Mouse (Mus musculus): ENCODE results near the gene Col4a3bp. TPM values are rescaled to one million over a fixed set of nuclear protein-coding genes. Genes with fewer than 3 reads are reported as not detected.

The Col4a3bp gene
- polyA plus RNA-seq, 1 experiment from 2014 or later: 6.5 TPM

- H3K27me3 ChIP-seq (ENCODE audit: insufficient read depth, low read length): no peaks in the 10 kb centered on the region
These were observed 51.7 kb downstream of the Col4a3bp start for GRCm38 (mm10) chr13:96594070-96594469.

GRCm38 (mm10) chr13:96599182-96599581, 56.8 kb downstream of the Col4a3bp start:
- Histone ChIP-seq H3K4me2 (ENCODE audit: low read length) (no peak overlapping the region), H3K36me3 (ENCODE audit: insufficient read depth, low read length) (peaks cover 11% of the 10 kb centered on the region; the same call in 1 of the 2 replicates), H3K9me3 (replicated peaks; ENCODE audit: low read length) (no peaks in the 10 kb centered on the region), H3K4me1 (replicated peaks; ENCODE audit: insufficient read depth, low read length) (no peaks in the 10 kb centered on the region), H3K27me3 (ENCODE audit: insufficient read depth, low read length) (no peaks in the 10 kb centered on the region), H3K4me3 (replicated peaks; ENCODE audit: low read depth, low read length) (no peak overlapping the region), H3K27ac (no peak overlapping the region), H3K9ac (ENCODE audit: low read depth, low read length) (no peak overlapping the region)
- WGBS: 90% methylated on average over 9 of the region's 9 CpGs
- ATAC-seq (replicated peaks; ENCODE audit: low FRiP score, low read depth) (no peak), DNase-seq (ENCODE audit: low spot score) (no peak)
- no peak for TF ChIP-seq CTCF (IDR thresholded peaks at IDR 0.05; ENCODE audit: low read depth)

More at GRCm38 (mm10) chr13:96594070-96594469, 51.7 kb downstream of the Col4a3bp start:
- no peak for TF ChIP-seq CTCF (IDR thresholded peaks at IDR 0.05; ENCODE audit: low read depth)
- no peaks in the 10 kb centered on the region for H3K36me3 ChIP-seq (ENCODE audit: insufficient read depth, low read length)
- H3K27ac ChIP-seq: no peak overlapping the region
- H3K4me2 ChIP-seq (ENCODE audit: low read length): no peak overlapping the region
- peak; percentile 13 for DNase-seq (ENCODE audit: low spot score)
- no peak for ATAC-seq (replicated peaks; ENCODE audit: low FRiP score, low read depth)
- 87% methylated on average over 4 of the region's 4 CpGs for WGBS
- no peaks in the 10 kb centered on the region for H3K9me3 ChIP-seq (replicated peaks; ENCODE audit: low read length)
- H3K4me3 ChIP-seq (replicated peaks; ENCODE audit: low read depth, low read length): no peak overlapping the region
- no peaks in the 10 kb centered on the region for H3K4me1 ChIP-seq (replicated peaks; ENCODE audit: insufficient read depth, low read length)
- no peak overlapping the region for H3K9ac ChIP-seq (ENCODE audit: low read depth, low read length)

DNA sequence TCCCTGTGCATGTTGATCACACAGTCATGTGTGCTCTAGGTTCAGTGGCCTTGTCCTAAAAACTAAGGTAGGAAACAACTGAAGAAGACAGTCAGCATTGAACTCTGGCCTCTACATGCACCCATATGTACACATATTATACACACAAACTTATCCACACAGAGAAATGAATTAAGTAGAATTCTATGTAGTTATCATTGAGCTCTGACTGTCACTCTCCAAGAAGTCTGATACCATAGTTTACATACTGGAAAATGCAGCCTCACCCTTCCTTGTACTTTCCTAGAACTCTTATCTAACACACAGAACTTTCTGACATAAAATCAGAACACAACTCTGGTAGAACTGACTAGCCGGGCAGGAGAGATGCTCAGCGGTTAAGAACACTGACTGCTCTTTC, 61.8 kb downstream of the Col4a3bp start:
- ATAC-seq (replicated peaks; ENCODE audit: low FRiP score, low read depth) (no peak), DNase-seq (ENCODE audit: low spot score) (no peak)
- Histone ChIP-seq H3K27me3 (ENCODE audit: insufficient read depth, low read length) (no peaks in the 10 kb centered on the region), H3K4me2 (ENCODE audit: low read length) (no peak overlapping the region), H3K9me3 (replicated peaks; ENCODE audit: low read length) (no peaks in the 10 kb centered on the region), H3K4me1 (replicated peaks; ENCODE audit: insufficient read depth, low read length) (no peaks in the 10 kb centered on the region), H3K4me3 (replicated peaks; ENCODE audit: low read depth, low read length) (no peak overlapping the region), H3K27ac (no peak overlapping the region), H3K36me3 (ENCODE audit: insufficient read depth, low read length) (peaks cover 22% of the 10 kb centered on the region; the same call in 1 of the 2 replicates), H3K9ac (ENCODE audit: low read depth, low read length) (no peak overlapping the region)
- WGBS: 94% methylated on average over 2 of the region's 2 CpGs
- no peak for TF ChIP-seq CTCF (IDR thresholded peaks at IDR 0.05; ENCODE audit: low read depth)

GRCm38 (mm10) chr13:96614615-96615014, 72.2 kb downstream of the Col4a3bp start:
- no peak for ATAC-seq (replicated peaks; ENCODE audit: low FRiP score, low read depth)
- 88% methylated on average over 3 of the region's 3 CpGs for WGBS

DNA sequence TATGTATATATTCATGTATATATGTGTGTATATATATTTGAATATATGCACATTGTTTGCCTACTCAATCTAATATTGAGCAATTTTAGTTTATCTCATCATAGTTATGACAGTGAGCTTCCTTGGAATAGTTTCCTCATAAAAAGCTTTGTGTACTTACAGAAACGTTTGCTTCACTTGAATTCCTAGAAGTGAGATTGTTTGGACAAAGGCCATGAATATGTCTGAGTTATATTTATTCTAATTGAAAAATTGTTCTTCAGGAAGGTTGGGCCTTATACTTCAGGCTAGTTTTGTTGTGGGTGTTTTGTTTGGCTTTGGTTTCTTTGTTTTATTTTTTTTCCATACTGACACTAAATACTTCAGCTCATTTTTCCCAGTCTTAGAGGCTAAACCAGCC, 78.5 kb downstream of the Col4a3bp start:
- H3K4me2 ChIP-seq (ENCODE audit: low read length): no peak overlapping the region
- TF ChIP-seq CTCF (IDR thresholded peaks at IDR 0.05; ENCODE audit: low read depth): no peak
- no peak overlapping the region for H3K4me3 ChIP-seq (replicated peaks; ENCODE audit: low read depth, low read length)
- H3K27ac ChIP-seq: no peak overlapping the region
- ATAC-seq (replicated peaks; ENCODE audit: low FRiP score, low read depth) (no peak), DNase-seq (ENCODE audit: low spot score) (peak; percentile 81)
- 36% methylated on average over 1 of the region's 1 CpGs for WGBS
- H3K36me3 ChIP-seq (ENCODE audit: insufficient read depth, low read length): 0 out of 2 replicates have a peak, but pooled peaks cover 16% of the 10 kb centered on the region
- H3K27me3 ChIP-seq (ENCODE audit: insufficient read depth, low read length): no peaks in the 10 kb centered on the region
- no peaks in the 10 kb centered on the region for H3K9me3 ChIP-seq (replicated peaks; ENCODE audit: low read length)
- no peaks in the 10 kb centered on the region for H3K4me1 ChIP-seq (replicated peaks; ENCODE audit: insufficient read depth, low read length)
- no peak overlapping the region for H3K9ac ChIP-seq (ENCODE audit: low read depth, low read length)

More at GRCm38 (mm10) chr13:96614615-96615014, 72.2 kb downstream of the Col4a3bp start:
- H3K27me3 ChIP-seq (ENCODE audit: insufficient read depth, low read length): no peaks in the 10 kb centered on the region
- H3K4me3 ChIP-seq (replicated peaks; ENCODE audit: low read depth, low read length): no peak overlapping the region
- DNase-seq (ENCODE audit: low spot score): no peak
- H3K36me3 ChIP-seq (ENCODE audit: insufficient read depth, low read length): peaks cover 15% of the 10 kb centered on the region; the same call in 1 of the 2 replicates
- H3K4me2 ChIP-seq (ENCODE audit: low read length): no peak overlapping the region
- H3K9ac ChIP-seq (ENCODE audit: low read depth, low read length): no peak overlapping the region
- no peak for TF ChIP-seq CTCF (IDR thresholded peaks at IDR 0.05; ENCODE audit: low read depth)
- H3K27ac ChIP-seq: no peak overlapping the region
- H3K9me3 ChIP-seq (replicated peaks; ENCODE audit: low read length): no peaks in the 10 kb centered on the region
- no peaks in the 10 kb centered on the region for H3K4me1 ChIP-seq (replicated peaks; ENCODE audit: insufficient read depth, low read length)

DNA sequence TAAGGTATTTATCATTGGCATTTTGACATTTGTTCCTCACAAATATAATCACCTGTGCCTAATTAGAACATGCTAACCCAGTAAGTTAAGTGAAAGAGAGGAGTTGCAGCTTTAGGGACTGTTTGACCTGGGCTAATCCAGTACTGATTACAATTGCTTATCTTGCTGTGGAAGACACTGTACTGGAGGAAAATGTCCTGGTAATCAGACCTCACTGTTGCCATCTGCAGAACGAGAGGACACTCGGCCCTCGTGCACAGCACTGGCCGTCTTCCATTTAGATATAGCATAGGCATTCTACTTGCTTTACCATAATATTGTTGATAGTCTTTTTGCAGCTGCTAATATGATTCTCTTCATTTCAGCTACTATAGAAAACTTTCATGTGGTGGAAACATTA, 88.0 kb downstream of the Col4a3bp start:
- ATAC-seq (replicated peaks; ENCODE audit: low FRiP score, low read depth) (no peak), DNase-seq (ENCODE audit: low spot score) (no peak)
- H3K27me3 ChIP-seq (ENCODE audit: insufficient read depth, low read length): no peaks in the 10 kb centered on the region
- H3K4me3 ChIP-seq (replicated peaks; ENCODE audit: low read depth, low read length): no peak overlapping the region
- H3K27ac ChIP-seq: no peak overlapping the region
- 90% methylated on average over 4 of the region's 4 CpGs for WGBS
- H3K36me3 ChIP-seq (ENCODE audit: insufficient read depth, low read length): peaks cover 21% of the 10 kb centered on the region; the same call in 1 of the 2 replicates
- no peak for TF ChIP-seq CTCF (IDR thresholded peaks at IDR 0.05; ENCODE audit: low read depth)
- H3K4me1 ChIP-seq (replicated peaks; ENCODE audit: insufficient read depth, low read length): no peaks in the 10 kb centered on the region
- H3K4me2 ChIP-seq (ENCODE audit: low read length): no peak overlapping the region
- H3K9ac ChIP-seq (ENCODE audit: low read depth, low read length): no peak overlapping the region
- no peaks in the 10 kb centered on the region for H3K9me3 ChIP-seq (replicated peaks; ENCODE audit: low read length)

DNA sequence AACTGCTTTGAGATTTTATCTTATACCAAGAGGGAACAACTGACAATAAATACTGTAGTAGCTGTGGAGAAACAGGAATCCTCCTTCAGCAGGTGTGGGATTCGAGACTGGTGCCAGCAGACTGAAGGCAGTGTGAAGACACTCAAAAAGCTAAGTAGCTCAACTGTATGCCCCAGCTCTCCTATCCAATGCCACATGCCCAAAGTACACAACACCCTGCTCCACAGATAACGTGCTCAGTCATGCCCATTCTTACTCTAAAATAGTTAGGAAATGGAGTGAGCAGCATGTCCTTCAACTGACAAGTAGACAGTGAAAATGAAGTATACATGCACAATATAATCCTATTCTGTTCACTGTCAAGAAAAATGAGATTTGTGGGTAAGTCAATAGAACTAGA, 101.8 kb downstream of the Col4a3bp start:
- no peak for ATAC-seq (replicated peaks; ENCODE audit: low FRiP score, low read depth)
- Histone ChIP-seq H3K9ac (ENCODE audit: low read depth, low read length) (no peak overlapping the region), H3K27ac (no peak overlapping the region), H3K27me3 (ENCODE audit: insufficient read depth, low read length) (no peaks in the 10 kb centered on the region), H3K9me3 (replicated peaks; ENCODE audit: low read length) (no peaks in the 10 kb centered on the region), H3K36me3 (ENCODE audit: insufficient read depth, low read length) (peaks cover 8% of the 10 kb centered on the region; the same call in 1 of the 2 replicates), H3K4me3 (replicated peaks; ENCODE audit: low read depth, low read length) (no peak overlapping the region), H3K4me2 (ENCODE audit: low read length) (no peak overlapping the region), H3K4me1 (replicated peaks; ENCODE audit: insufficient read depth, low read length) (no peaks in the 10 kb centered on the region)
- DNase-seq (ENCODE audit: low spot score): no peak
- 69% methylated on average over 2 of the region's 2 CpGs for WGBS
- TF ChIP-seq CTCF (IDR thresholded peaks at IDR 0.05; ENCODE audit: low read depth): no peak

Measured in kidney, postnatal 0 days (tissue).